22 mouse cellular contexts compared by ENCODE assay signal in genomic region chr3:95200132-95200531, GRCm38 (mm10). TPM values are rescaled to one million over a fixed set of nuclear protein-coding genes. Genes with fewer than 3 reads are reported as not detected.
DNase-seq lines count a peak whose midpoint lies in the region; ATAC-seq and TF ChIP-seq lines count a peak whose summit lies in the region.
"Had no signal": no experiment of that assay in that cellular context is flagged by ENCODE, and none has a peak within 500 bp of the region (broad histone marks: within the 10 kb centered on the region; RNA-seq: fewer than 3 reads in every experiment).

No protein-coding gene starts in this region.

- no peak for DNase-seq in frontal cortex, postnatal 36 days (ENCODE audit: low spot score in 2 of 2)
- DNase-seq in urinary bladder, postnatal 14 days (ENCODE audit: low spot score), result peak; percentile 68
- no peak for DNase-seq in urinary bladder, adult 2 months (ENCODE audit: low spot score)
- peak; percentile 66 for DNase-seq in kidney, postnatal 0 days (ENCODE audit: low spot score)
- DNase-seq in yolk sac, embryonic 10.5 days (ENCODE audit: low spot score), result peak; percentile 40
- no peak for DNase-seq in left cerebral cortex, adult 8-10 months (ENCODE audit: low spot score in 2 of 2)
- DNase-seq in layer of hippocampus, adult 9-11 months, result no peak
- DNase-seq: adrenal gland, postnatal 25 days; cerebellum, postnatal 14 days; gastrocnemius, postnatal 10 days; right cerebral cortex, adult 18-20 months had no signal

- 0 out of 2 replicates have a peak, but pooled peaks have one; percentile 4 for ATAC-seq in frontal cortex, adult (ENCODE audit: low TSS enrichment)
- ATAC-seq in kidney, postnatal 0 days (replicated peaks; ENCODE audit: low FRiP score, low read depth), result peak; percentile 97
- ATAC-seq: intestine, embryonic 16.5 days; lung, postnatal 0 days had no signal

- H3K9ac ChIP-seq in kidney, postnatal 0 days (ENCODE audit: low read depth, low read length), result no peak overlapping the region; the same call in 1 of the 2 replicates
- H3K9ac ChIP-seq: forebrain, embryonic 12.5 days; hindbrain, embryonic 12.5 days; limb, embryonic 15.5 days had no signal

- 56% methylated on average over 7 of the region's 7 CpGs for whole genome bisulfite sequencing in kidney, postnatal 0 days

- H3K4me3 ChIP-seq in kidney, postnatal 0 days (replicated peaks; ENCODE audit: low read depth, low read length), result no peak overlapping the region
- H3K4me3 ChIP-seq: forebrain, embryonic 12.5 days; hindbrain, embryonic 12.5 days; limb, embryonic 15.5 days; midbrain, embryonic 10.5 days; myocyte had no signal

- no peak overlapping the region; the same call in 1 of the 2 replicates for H3K4me2 ChIP-seq in kidney, postnatal 0 days (ENCODE audit: low read length)
- H3K4me2 ChIP-seq: forebrain, embryonic 12.5 days; heart, embryonic 11.5 days; hindbrain, embryonic 12.5 days; limb, embryonic 15.5 days had no signal

- H3K36me3 ChIP-seq in kidney, postnatal 0 days (ENCODE audit: insufficient read depth, low read length), result peaks cover 35% of the 10 kb centered on the region

- no peaks in the 10 kb centered on the region for H3K9me3 ChIP-seq in kidney, postnatal 0 days (replicated peaks; ENCODE audit: low read length)
- H3K9me3 ChIP-seq: forebrain, embryonic 12.5 days; hindbrain, embryonic 12.5 days; limb, embryonic 15.5 days; midbrain, embryonic 10.5 days had no signal

- no peak for TF ChIP-seq CTCF in kidney, postnatal 0 days (IDR thresholded peaks at IDR 0.05; ENCODE audit: low read depth)

- H3K27me3 ChIP-seq in kidney, postnatal 0 days (ENCODE audit: insufficient read depth, low read length), result no peaks in the 10 kb centered on the region
- H3K27me3 ChIP-seq: forebrain, embryonic 12.5 days; hindbrain, embryonic 12.5 days; limb, embryonic 15.5 days had no signal

- no peaks in the 10 kb centered on the region for H3K4me1 ChIP-seq in kidney, postnatal 0 days (replicated peaks; ENCODE audit: insufficient read depth, low read length)
- H3K4me1 ChIP-seq: forebrain, embryonic 12.5 days; hindbrain, embryonic 12.5 days; midbrain, embryonic 10.5 days had no signal

- peak overlapping the region; percentile 92 for H3K27ac ChIP-seq in kidney, postnatal 0 days
- H3K27ac ChIP-seq: forebrain, embryonic 12.5 days; hindbrain, embryonic 12.5 days; limb, embryonic 15.5 days; midbrain, embryonic 10.5 days had no signal

RNA-seq across cellular contexts. Expression of gene Gabpb2, which starts 17.6 kb away (rescaled TPM):
- 21.4 and 21.9 TPM in 2 replicates for polyA plus RNA-seq in urinary bladder, adult 2 months (2012; rRNA removed)
- 4.5 and 5.4 TPM in 2 replicates for polyA plus RNA-seq in kidney, postnatal 0 days (2015; fragmentation: Nextera tagmentation; extraction: Ambion mirVana)
- 10 to 100 TPM; 10.4 to 12.5 (median 12.1) TPM for total RNA-seq in left cerebral cortex, adult 8-10 months (2022)

RNA-seq across cellular contexts. Expression of gene Cdc42se1, which starts 28.4 kb away (rescaled TPM):
- polyA plus RNA-seq in urinary bladder, adult 2 months (2012; rRNA removed), result 77.2 and 92.7 TPM in 2 replicates
- polyA plus RNA-seq in kidney, postnatal 0 days (2015; fragmentation: Nextera tagmentation; extraction: Ambion mirVana), result 98.5 and 102 TPM in 2 replicates
- total RNA-seq in left cerebral cortex, adult 8-10 months (2022), result 10 to 100 TPM; 63.5 to 76.2 (median 69.3) TPM

RNA-seq across cellular contexts. Expression of gene Mllt11, which starts 31.8 kb away (rescaled TPM):
- polyA plus RNA-seq in urinary bladder, adult 2 months (2012; rRNA removed), result 11.0 and 15.4 TPM in 2 replicates
- 11.2 and 11.8 TPM in 2 replicates for polyA plus RNA-seq in kidney, postnatal 0 days (2015; fragmentation: Nextera tagmentation; extraction: Ambion mirVana)
- 100 to 1,000 TPM; 280 to 293 (median 288) TPM for total RNA-seq in left cerebral cortex, adult 8-10 months (2022)

RNA-seq across cellular contexts. Expression of gene Sema6c, which starts 39.9 kb away (rescaled TPM):
- polyA plus RNA-seq in urinary bladder, adult 2 months (2012; rRNA removed), result 4.2 and 5.8 TPM in 2 replicates
- 1.8 and 2.9 TPM in 2 replicates for polyA plus RNA-seq in kidney, postnatal 0 days (2015; fragmentation: Nextera tagmentation; extraction: Ambion mirVana)
- 10 to 100 TPM; 22.8 to 27.3 (median 24.9) TPM for total RNA-seq in left cerebral cortex, adult 8-10 months (2022)

RNA-seq across cellular contexts. Expression of gene Gm128, which starts 41.3 kb away (rescaled TPM):
- 0.47 and 0.58 TPM in 2 replicates for polyA plus RNA-seq in urinary bladder, adult 2 months (2012; rRNA removed)
- polyA plus RNA-seq in kidney, postnatal 0 days (2015; fragmentation: Nextera tagmentation; extraction: Ambion mirVana), result 1.2 and 1.3 TPM in 2 replicates
- total RNA-seq in left cerebral cortex, adult 8-10 months (2022), result under 1 TPM; 0.24 to 0.67 (median 0.41) TPM
- total RNA-seq: left cerebral cortex, postnatal 10 days had no signal
- polyA plus RNA-seq: embryonic facial prominence, embryonic 11.5 days had no signal

Comparison
In these comparisons a context has a peak if more than half of its experiments do, and no peak if none do; other contexts are left out.
1. DNase-seq: peak in urinary bladder, postnatal 14 days (single experiment), kidney, postnatal 0 days (single experiment) and yolk sac, embryonic 10.5 days (single experiment); none in frontal cortex, postnatal 36 days (0 of 2), urinary bladder, adult 2 months (single experiment), left cerebral cortex, adult 8-10 months (0 of 2) and layer of hippocampus, adult 9-11 months (single experiment).